8 mouse cellular contexts compared by ENCODE assay signal in the genomic region with DNA sequence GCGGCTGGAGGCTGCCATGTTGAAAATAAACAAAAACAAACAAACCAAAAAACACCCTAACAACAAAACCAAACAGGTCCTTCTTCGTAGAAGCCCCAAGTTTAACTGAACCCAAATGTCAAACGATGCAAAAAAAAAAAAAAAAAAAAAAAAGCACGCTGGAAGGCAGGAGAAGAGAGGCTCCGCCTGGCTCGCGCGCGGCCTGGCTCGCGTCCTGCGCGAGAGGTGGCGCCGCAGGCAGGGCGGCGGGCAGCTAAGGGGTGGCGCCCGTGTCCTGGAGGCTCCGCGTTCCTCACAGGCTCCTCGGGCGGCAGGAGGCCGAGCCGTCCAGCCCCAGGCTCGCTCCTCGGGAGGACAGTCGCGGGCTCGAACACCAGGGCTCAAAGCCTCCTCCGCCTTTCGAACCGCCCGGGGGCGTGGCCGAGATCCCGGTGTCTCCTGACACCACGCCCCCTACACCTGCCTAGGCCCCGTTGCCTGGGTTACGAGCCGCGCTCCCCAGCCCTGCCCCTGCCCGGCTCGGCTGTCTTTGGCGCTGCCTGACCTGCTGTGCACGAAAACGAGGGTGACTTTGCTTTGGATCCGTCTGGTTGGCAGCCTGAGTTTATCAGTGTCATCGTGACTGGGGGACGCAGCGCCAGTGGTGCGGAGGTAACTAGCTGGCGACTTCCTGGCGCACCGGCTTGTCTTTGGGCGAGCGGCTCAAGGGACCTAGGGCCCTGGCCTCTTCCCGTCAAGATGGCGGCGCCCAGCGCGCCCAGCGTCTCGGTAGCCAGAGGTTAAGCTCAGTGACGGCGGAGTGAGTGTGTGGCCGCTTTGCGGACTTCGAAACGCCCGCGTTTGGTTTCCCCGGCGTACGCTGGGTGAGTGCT. TPM values are rescaled to one million over a fixed set of nuclear protein-coding genes. Genes with fewer than 3 reads are reported as not detected.
A peak's percentile ranks its signal among the peaks of the same experiment; 100 is the strongest.
DNase-seq lines count a peak whose midpoint lies in the region; ATAC-seq lines count a peak whose summit lies in the region.

A gene (plus strand): TSS at position 270 of the 872 bp plus-strand sequence.
A gene (minus strand): TSS at position 384 of the 872 bp plus-strand sequence.

- peak; percentile 94 for DNase-seq in R1 (ENCODE audit: low read depth, low spot score)
- DNase-seq in cerebellum, postnatal 25 days = peak; percentile 97 to 98
- DNase-seq in frontal cortex, postnatal 25 days (ENCODE audit: low spot score in 2 of 2) = peak; percentile 94 to 95
- DNase-seq in hindbrain, embryonic 14.5 days (ENCODE audit: low spot score) = peak; percentile 94
- peak; percentile 97 to 98 for DNase-seq in layer of hippocampus, postnatal 36 days
- DNase-seq in lung, postnatal 36 days = peak; percentile 98
- peak; percentile 97 for DNase-seq in retina, postnatal 1 day
- DNase-seq in urinary bladder, adult 18-20 months (ENCODE audit: low spot score in 2 of 2) = peak; percentile 96 to 98

- H3K9me3 ChIP-seq in hindbrain, embryonic 14.5 days (ENCODE audit: control insufficient read depth, low read length) = no peaks in the 10 kb centered on the region

- ATAC-seq in hindbrain, embryonic 14.5 days (ENCODE audit: low FRiP score) = peak; percentile 99

- WGBS in hindbrain, embryonic 14.5 days = under 1% methylated on average over 73 of the region's 75 CpGs

- peak within 1 kb of the TSS; percentile 84 for H3K4me3 ChIP-seq in hindbrain, embryonic 14.5 days (replicated peaks; ENCODE audit: low read length)

- no peaks in the 10 kb centered on the region for H3K27me3 ChIP-seq in hindbrain, embryonic 14.5 days (ENCODE audit: control insufficient read depth, insufficient read depth, low read length)

- H3K9ac ChIP-seq in hindbrain, embryonic 14.5 days = peak within 1 kb of the TSS; percentile 66

- no peaks in the 10 kb centered on the region for H3K36me3 ChIP-seq in hindbrain, embryonic 14.5 days (replicated peaks; ENCODE audit: control insufficient read depth, insufficient read depth)

- peak within 1 kb of the TSS; percentile 98 for H3K27ac ChIP-seq in hindbrain, embryonic 14.5 days

- H3K4me1 ChIP-seq in hindbrain, embryonic 14.5 days (replicated peaks; ENCODE audit: control insufficient read depth, insufficient read depth, low read length) = peaks cover 18% of the 10 kb centered on the region

- peak within 1 kb of the TSS; percentile 69 for H3K4me2 ChIP-seq in hindbrain, embryonic 14.5 days (replicated peaks)

RNA-seq across cellular contexts. Expression of the first gene that starts in this region (rescaled TPM):
- 30.6 and 31.2 TPM in 2 replicates for polyA plus RNA-seq in hindbrain, embryonic 14.5 days (2014; fragmentation: Nextera tagmentation; extraction: Ambion mirVana)
- 10 to 100 TPM; 37.4 to 39.0 TPM for total RNA-seq in layer of hippocampus, postnatal 36 days (2021)

RNA-seq across cellular contexts. Expression of the second gene that starts in this region (rescaled TPM):
- polyA plus RNA-seq in hindbrain, embryonic 14.5 days (2014; fragmentation: Nextera tagmentation; extraction: Ambion mirVana) = 38.4 and 43.4 TPM in 2 replicates
- 10 to 100 TPM; 20.2 to 21.8 TPM for total RNA-seq in layer of hippocampus, postnatal 36 days (2021)

Comparison
In these comparisons a context has a peak if more than half of its experiments do, and no peak if none do; other contexts are left out.
1. Peak in every context shown above with its lines: DNase-seq, ATAC-seq, H3K4me3 ChIP-seq and H3K27ac ChIP-seq.